Mouse (Mus musculus): ENCODE measurements around the gene Zfp689.

DNA sequence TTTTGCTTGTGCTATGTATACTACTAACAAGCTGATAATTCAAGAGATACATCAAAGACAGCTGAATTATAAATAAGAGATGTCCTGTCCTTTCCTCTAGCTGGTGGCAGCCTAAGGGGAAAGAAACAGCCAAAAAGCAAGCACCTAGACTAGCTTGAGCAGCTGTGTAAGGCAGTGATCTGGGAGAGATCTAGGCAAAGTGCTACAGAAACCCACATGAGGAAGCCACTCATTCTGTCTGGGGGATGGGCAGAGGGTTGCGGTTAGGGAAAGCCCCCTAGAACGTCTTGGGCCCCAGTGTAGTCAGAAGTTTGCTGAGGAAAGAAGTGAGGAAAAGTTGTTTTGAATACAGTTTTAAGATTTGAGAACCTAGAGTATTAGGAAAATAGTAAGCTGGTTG is 31.4 kb upstream of the Zfp689 start:
- TF ChIP-seq POLR2A (IDR thresholded peaks at IDR 0.05; ENCODE audit: control insufficient read depth, low read depth, low read length) = no peak
- TF ChIP-seq CTCF (IDR thresholded peaks at IDR 0.05; ENCODE audit: control insufficient read depth, insufficient read depth, insufficient replicate concordance, low read depth, low read length) = no peak

All from testis, adult 2 months (tissue).